Mouse (Mus musculus): ENCODE results near the gene Gm47969.

GRCm38 (mm10) chr1:83015329-83015879 is 29.3 kb upstream of the Gm47969 start:
- no peak for TF ChIP-seq NELFE (IDR thresholded peaks at IDR 0.05; ENCODE audit: low read depth, low read length)
- TF ChIP-seq POLR2AphosphoS2 (IDR thresholded peaks at IDR 0.05; ENCODE audit: low read length), result no peak
- no peak for TF ChIP-seq POLR2A (IDR thresholded peaks at IDR 0.05; ENCODE audit: control insufficient read depth in 1 of 2, insufficient read depth in 1 of 2, low read depth in 1 of 2, low read length in 2 of 2, poor library complexity in 1 of 2)
- no peak for TF ChIP-seq RAD21 (IDR thresholded peaks at IDR 0.05; ENCODE audit: low read depth, low read length)
- TF ChIP-seq CTCF (IDR thresholded peaks at IDR 0.05 in 2 of 3, conservative IDR thresholded peaks at IDR 0.05 in 1 of 3; ENCODE audit: control insufficient read depth in 1 of 3, insufficient read depth in 1 of 3, low read depth in 2 of 3, low read length in 3 of 3, poor library complexity in 1 of 3, severe bottlenecking in 1 of 3), result no peak
- no peak for TF ChIP-seq CHD1 (IDR thresholded peaks at IDR 0.05; ENCODE audit: low read depth, low read length)
- no peak for TF ChIP-seq TBP (IDR thresholded peaks at IDR 0.05; ENCODE audit: low read depth, low read length)
- no peak for TF ChIP-seq ZKSCAN1 (IDR thresholded peaks at IDR 0.05; ENCODE audit: low read depth, low read length)
- no peak for TF ChIP-seq ZC3H11A (IDR thresholded peaks at IDR 0.05; ENCODE audit: low read depth, low read length)
